Mouse (Mus musculus) heart, embryonic 14.5 days (tissue): ENCODE measurements around the gene Macf1. TPM values are rescaled to one million over a fixed set of nuclear protein-coding genes. Genes with fewer than 3 reads are reported as not detected.

Experiments used
- ATAC-seq: fragments of 200-750 bp; cut with Nextera tagmentation; 2 replicates; pipeline ENCODE4 v1.8.0; 2017; ENCODE audit warnings: low read depth, moderate TSS enrichment; ENCODE audit not compliant: insufficient number of reproducible peaks, insufficient read depth, low FRiP score
- H3K27ac ChIP-seq, 2 experiments: fragments of 200-500 bp in 1 of 2; fragments of 300-500 bp in 1 of 2; sonication (generic) in 1 of 2; replicated peaks in 1 of 2; 2 replicates each; pipeline ENCODE4 v1.5.1; 2012 to 2014; ENCODE audit warnings: low read depth in 2 of 2, low read length in 2 of 2, control low read depth in 1 of 2, mild to moderate bottlenecking in 1 of 2, mixed read lengths in 1 of 2; ENCODE audit not compliant: control insufficient read depth in 1 of 2, insufficient read depth in 1 of 2
- H3K27me3 ChIP-seq: fragments of 300-500 bp; sonication (generic); 2 replicates; pipeline ENCODE4 v1.6.1; 2014; ENCODE audit warnings: mild to moderate bottlenecking, low read length, control low read depth; ENCODE audit not compliant: control insufficient read depth, insufficient read depth
- H3K36me3 ChIP-seq: fragments of 300-500 bp; sonication (generic); 2 replicates; pipeline ENCODE4 v1.6.1; 2014; ENCODE audit warnings: mild to moderate bottlenecking, control low read depth, low read length, mixed read lengths; ENCODE audit not compliant: control insufficient read depth, insufficient read depth
- H3K4me1 ChIP-seq, 2 experiments: fragments of 200-500 bp in 1 of 2; fragments of 300-500 bp in 1 of 2; sonication (generic) in 1 of 2; 2 replicates each; pipeline ENCODE4 v1.6.1; 2012 to 2014; ENCODE audit warnings: low read length in 2 of 2, control low read depth in 1 of 2, mixed read lengths in 1 of 2; ENCODE audit not compliant: control insufficient read depth in 2 of 2, insufficient read depth in 2 of 2
- H3K4me2 ChIP-seq: fragments of 300-500 bp; sonication (generic); 2 replicates; pipeline ENCODE4 v1.6.1; 2014; ENCODE audit warnings: mild to moderate bottlenecking, low read length
- H3K4me3 ChIP-seq, 2 experiments: fragments of 200-500 bp in 1 of 2; fragments of 300-500 bp in 1 of 2; sonication (generic) in 1 of 2; 2 replicates each; pipeline ENCODE4 v1.5.1; 2012 to 2014; ENCODE audit warnings: low read length in 2 of 2, mild to moderate bottlenecking in 2 of 2, control low read depth in 1 of 2, low read depth in 1 of 2, moderate library complexity in 1 of 2; ENCODE audit not compliant: control insufficient read depth in 1 of 2, insufficient read depth in 1 of 2
- H3K9ac ChIP-seq: fragments of 300-500 bp; sonication (generic); 2 replicates; pipeline ENCODE4 v1.6.1; 2014; ENCODE audit warnings: mild to moderate bottlenecking, low read length
- H3K9me3 ChIP-seq: fragments of 300-500 bp; sonication (generic); 2 replicates; pipeline ENCODE4 v1.6.1; 2016; ENCODE audit warnings: low read length, control low read depth; ENCODE audit not compliant: control insufficient read depth
- WGBS: fragments of 180-500 bp; shearing (Covaris S2); extraction: QIAGEN DNeasy Blood & Tissue Kit; methylation state at CpG from one replicate; pipeline ENCODE4 v1.1.7; 2014; 5-methylcytosine and 5-hydroxymethylcytosine counted together
- polyA plus RNA-seq: library from polyadenylated mRNA; unstranded; fragments of >200 nt; fragmentation: Nextera tagmentation; extraction: Ambion mirVana; gene quantifications from 2 replicates; pipeline ENCODE4 v1.2.1, GENCODE M21; 2014

Macf1 gene
- polyA plus RNA-seq, 1 experiment from 2014 or later = 107 TPM

- Histone ChIP-seq H3K9ac (no peak overlapping the region), H3K27ac (peak overlapping the region in 1 of 2 experiments; percentile 53; a peak in 1 of 4 replicates), H3K27me3 (no peaks in the 10 kb centered on the region), H3K9me3 (no peaks in the 10 kb centered on the region), H3K36me3 (0 out of 2 replicates have a peak, but pooled peaks cover 5% of the 10 kb centered on the region), H3K4me1 (peaks cover 5 to 36% of the 10 kb centered on the region in 2 experiments; a peak in 3 of 4 replicates), H3K4me2 (no peak overlapping the region), H3K4me3 (no peak overlapping the region)
- WGBS = 90% methylated on average over 1 of the region's 1 CpGs
- ATAC-seq = no peak
Measured at GRCm38 (mm10) chr4:123415566-123415965, 268.6 kb downstream of the Macf1 start.

- Histone ChIP-seq H3K4me1 (peaks cover 18 to 52% of the 10 kb centered on the region in 2 experiments), H3K9ac (no peak overlapping the region), H3K27me3 (no peaks in the 10 kb centered on the region), H3K9me3 (no peaks in the 10 kb centered on the region), H3K4me3 (no peak overlapping the region), H3K27ac (peak overlapping the region; percentile 67 to 98), H3K4me2 (peak overlapping the region; percentile 32), H3K36me3 (peaks cover 14% of the 10 kb centered on the region)
- WGBS = 3% methylated on average over 2 of the region's 2 CpGs
- no peak for ATAC-seq
Measured at GRCm38 (mm10) chr4:123413876-123414275, 270.3 kb downstream of the Macf1 start.

GRCm38 (mm10) chr4:123412981-123413380 is 271.2 kb downstream of the Macf1 start:
- Histone ChIP-seq H3K4me3 (no peak overlapping the region), H3K4me2 (peak overlapping the region; percentile 85), H3K4me1 (peaks cover 21 to 61% of the 10 kb centered on the region in 2 experiments), H3K9ac (0 out of 2 replicates have a peak overlapping the region, but pooled peaks have one; percentile 10), H3K9me3 (no peaks in the 10 kb centered on the region), H3K27me3 (no peaks in the 10 kb centered on the region), H3K36me3 (peaks cover 20% of the 10 kb centered on the region), H3K27ac (peak overlapping the region; percentile 98; a peak in 3 of 4 replicates)
- no peak for ATAC-seq
- 44% methylated on average over 2 of the region's 2 CpGs for WGBS

GRCm38 (mm10) chr4:123412528-123412878 is 271.7 kb downstream of the Macf1 start:
- Histone ChIP-seq H3K27me3 (no peaks in the 10 kb centered on the region), H3K36me3 (peaks cover 25% of the 10 kb centered on the region), H3K4me1 (peaks cover 26 to 66% of the 10 kb centered on the region in 2 experiments), H3K9ac (peak overlapping the region; percentile 88), H3K4me3 (peak overlapping the region; percentile 85 to 86), H3K9me3 (no peaks in the 10 kb centered on the region), H3K4me2 (peak overlapping the region; percentile 85), H3K27ac (peak overlapping the region; percentile 98)
- 6% methylated on average over 6 of the region's 6 CpGs for WGBS
- ATAC-seq = no peak

GRCm38 (mm10) chr4:123411732-123412527 is 272.2 kb downstream of the Macf1 start:
- Histone ChIP-seq H3K4me2 (peak overlapping the region; percentile 85), H3K27ac (peak overlapping the region; percentile 98), H3K27me3 (no peaks in the 10 kb centered on the region), H3K4me3 (peak overlapping the region; percentile 85 to 86), H3K4me1 (peaks cover 29 to 71% of the 10 kb centered on the region in 2 experiments), H3K36me3 (peaks cover 28% of the 10 kb centered on the region), H3K9me3 (no peaks in the 10 kb centered on the region), H3K9ac (peak overlapping the region; percentile 88)
- under 1% methylated on average over 55 of the region's 69 CpGs for WGBS
- ATAC-seq = peak; percentile 97

GRCm38 (mm10) chr4:123411006-123411731 is 273.0 kb downstream of the Macf1 start:
- peak overlapping the region; percentile 85 for H3K4me2 ChIP-seq
- H3K27me3 ChIP-seq = no peaks in the 10 kb centered on the region
- peaks cover 28% of the 10 kb centered on the region for H3K36me3 ChIP-seq
- 4% methylated on average over 26 of the region's 36 CpGs for WGBS
- no peaks in the 10 kb centered on the region for H3K9me3 ChIP-seq
- peaks cover 30 to 72% of the 10 kb centered on the region in 2 experiments for H3K4me1 ChIP-seq
- peak overlapping the region; percentile 88 for H3K9ac ChIP-seq
- H3K4me3 ChIP-seq = peak overlapping the region; percentile 85 to 86
- H3K27ac ChIP-seq = peak overlapping the region; percentile 92 to 98
- no peak; the same call in 1 of the 2 replicates for ATAC-seq

GRCm38 (mm10) chr4:123409752-123410151 is 274.4 kb downstream of the Macf1 start:
- Histone ChIP-seq H3K9ac (peak overlapping the region; percentile 88; the same call in 1 of the 2 replicates), H3K4me2 (peak overlapping the region; percentile 85), H3K9me3 (no peaks in the 10 kb centered on the region), H3K27ac (peak overlapping the region; percentile 76 to 98), H3K27me3 (no peaks in the 10 kb centered on the region), H3K4me1 (peaks cover 30 to 80% of the 10 kb centered on the region in 2 experiments), H3K36me3 (peaks cover 29% of the 10 kb centered on the region), H3K4me3 (peak overlapping the region in 1 of 2 experiments; percentile 85; a peak in 3 of 4 replicates)
- 22% methylated on average over 1 of the region's 1 CpGs for WGBS
- no peak for ATAC-seq
